8 mouse cellular contexts compared by ENCODE assay signal in genomic region chr6:145441416-145442110, GRCm38 (mm10).
DNase-seq lines count a peak whose midpoint lies in the region; ATAC-seq and TF ChIP-seq lines count a peak whose summit lies in the region.

No protein-coding gene starts in this region.

- TF ChIP-seq CTCF in liver, adult 2 months (IDR thresholded peaks at IDR 0.05; ENCODE audit: low read depth, low read length): peak; percentile 78
- peak; percentile 87 for TF ChIP-seq CTCF in hindbrain, postnatal 0 days (IDR thresholded peaks at IDR 0.05; ENCODE audit: low read depth)

- TF ChIP-seq POLR2A in liver, adult 2 months (IDR thresholded peaks at IDR 0.05; ENCODE audit: extremely low read depth, insufficient read depth, low read length): no peak

- no peak overlapping the region for H3K9ac ChIP-seq in liver, adult 2 months (ENCODE audit: low read depth, low read length)
- no peak overlapping the region for H3K9ac ChIP-seq in liver, embryonic 12.5 days
- H3K9ac ChIP-seq in forebrain, embryonic 14.5 days (ENCODE audit: low read length): no peak overlapping the region
- no peak overlapping the region for H3K9ac ChIP-seq in hindbrain, postnatal 0 days (replicated peaks; ENCODE audit: low read length)
- H3K9ac ChIP-seq in stomach, embryonic 16.5 days (ENCODE audit: low read length): peak overlapping the region; percentile 31; the same call in 1 of the 2 replicates

- no peaks in the 10 kb centered on the region for H3K9me3 ChIP-seq in liver, embryonic 12.5 days (replicated peaks)
- no peaks in the 10 kb centered on the region for H3K9me3 ChIP-seq in forebrain, embryonic 14.5 days (replicated peaks; ENCODE audit: control insufficient read depth, low read length)
- no peaks in the 10 kb centered on the region for H3K9me3 ChIP-seq in hindbrain, postnatal 0 days (ENCODE audit: low read length)
- no peaks in the 10 kb centered on the region for H3K9me3 ChIP-seq in stomach, embryonic 16.5 days (replicated peaks; ENCODE audit: control insufficient read depth, low read length)

- H3K4me1 ChIP-seq in liver, adult 2 months (ENCODE audit: control insufficient read depth, insufficient read depth, low read length): no peaks in the 10 kb centered on the region
- H3K4me1 ChIP-seq in liver, embryonic 12.5 days: no peaks in the 10 kb centered on the region
- H3K4me1 ChIP-seq in forebrain, embryonic 14.5 days (ENCODE audit: control insufficient read depth, insufficient read depth, low read length): no peaks in the 10 kb centered on the region
- 0 out of 2 replicates have a peak, but pooled peaks cover 6% of the 10 kb centered on the region for H3K4me1 ChIP-seq in hindbrain, postnatal 0 days (ENCODE audit: insufficient read depth, low read length)
- peaks cover 21% of the 10 kb centered on the region for H3K4me1 ChIP-seq in stomach, embryonic 16.5 days (ENCODE audit: control insufficient read depth, insufficient read depth, low read length)

- no peak overlapping the region for H3K27ac ChIP-seq in liver, adult 2 months (replicated peaks; ENCODE audit: insufficient read depth, low read depth, low read length)
- no peak overlapping the region for H3K27ac ChIP-seq in liver, embryonic 12.5 days
- H3K27ac ChIP-seq in forebrain, embryonic 14.5 days (ENCODE audit: low read depth, low read length): no peak overlapping the region
- no peak overlapping the region for H3K27ac ChIP-seq in hindbrain, postnatal 0 days
- H3K27ac ChIP-seq in stomach, embryonic 16.5 days (ENCODE audit: low read length): peak overlapping the region; percentile 80

- no peaks in the 10 kb centered on the region; the same call in 1 of the 2 replicates for H3K27me3 ChIP-seq in liver, adult 2 months (ENCODE audit: control insufficient read depth, insufficient read depth, low read length)
- H3K27me3 ChIP-seq in liver, embryonic 12.5 days (replicated peaks): no peaks in the 10 kb centered on the region
- H3K27me3 ChIP-seq in forebrain, embryonic 14.5 days (replicated peaks; ENCODE audit: control insufficient read depth, insufficient read depth, low read length): no peaks in the 10 kb centered on the region
- H3K27me3 ChIP-seq in hindbrain, postnatal 0 days (ENCODE audit: insufficient read depth, low read length): no peaks in the 10 kb centered on the region
- no peaks in the 10 kb centered on the region for H3K27me3 ChIP-seq in stomach, embryonic 16.5 days (ENCODE audit: control insufficient read depth, insufficient read depth, low read length)

- WGBS in liver, adult 2 months: 73% methylated on average over 18 of the region's 18 CpGs
- WGBS in liver, embryonic 12.5 days (ENCODE audit: insufficient replicate concordance): 69% methylated on average over 18 of the region's 18 CpGs
- WGBS in forebrain, embryonic 14.5 days: 73% methylated on average over 18 of the region's 18 CpGs
- 67% methylated on average over 18 of the region's 18 CpGs for WGBS in hindbrain, postnatal 0 days
- 60% methylated on average over 18 of the region's 18 CpGs for WGBS in stomach, embryonic 16.5 days

- no peaks in the 10 kb centered on the region for H3K36me3 ChIP-seq in liver, adult 2 months (ENCODE audit: control insufficient read depth, insufficient read depth, low read length)
- H3K36me3 ChIP-seq in liver, embryonic 12.5 days: no peaks in the 10 kb centered on the region
- no peaks in the 10 kb centered on the region for H3K36me3 ChIP-seq in forebrain, embryonic 14.5 days (ENCODE audit: control insufficient read depth, insufficient read depth, low read length)
- H3K36me3 ChIP-seq in hindbrain, postnatal 0 days (ENCODE audit: insufficient read depth, low read length): no peaks in the 10 kb centered on the region
- H3K36me3 ChIP-seq in stomach, embryonic 16.5 days (ENCODE audit: control insufficient read depth, insufficient read depth, low read length): no peaks in the 10 kb centered on the region

- no peaks in the 10 kb centered on the region for H3K79me2 ChIP-seq in liver, adult 2 months (ENCODE audit: control insufficient read depth, insufficient read depth, low read length)

- H3K4me2 ChIP-seq in liver, embryonic 12.5 days: no peak overlapping the region
- H3K4me2 ChIP-seq in forebrain, embryonic 14.5 days (ENCODE audit: low read length): no peak overlapping the region
- no peak overlapping the region for H3K4me2 ChIP-seq in hindbrain, postnatal 0 days (ENCODE audit: low read depth, low read length)
- no peak overlapping the region for H3K4me2 ChIP-seq in stomach, embryonic 16.5 days (ENCODE audit: low read depth, low read length)

- ATAC-seq in liver, embryonic 12.5 days: no peak
- ATAC-seq in cerebellum, adult (ENCODE audit: insufficient number of reproducible peaks, low FRiP score, low TSS enrichment): peak; percentile 34; the same call in 1 of the 2 replicates
- ATAC-seq in forebrain, embryonic 14.5 days: no peak
- peak; percentile 70 for ATAC-seq in hindbrain, postnatal 0 days
- peak; percentile 34; the same call in 1 of the 2 replicates for ATAC-seq in stomach, embryonic 16.5 days (ENCODE audit: insufficient read depth, low FRiP score)

- H3K4me3 ChIP-seq in liver, adult 2 months (ENCODE audit: insufficient read depth, low read depth, low read length): no peak overlapping the region
- no peak overlapping the region for H3K4me3 ChIP-seq in liver, embryonic 12.5 days
- H3K4me3 ChIP-seq in forebrain, embryonic 14.5 days (ENCODE audit: low read depth, low read length): no peak overlapping the region
- no peak overlapping the region for H3K4me3 ChIP-seq in hindbrain, postnatal 0 days (ENCODE audit: low read length)
- H3K4me3 ChIP-seq in stomach, embryonic 16.5 days (replicated peaks; ENCODE audit: low read length): no peak overlapping the region

- DNase-seq in liver, adult 2 months (ENCODE audit: extremely low read depth, low read depth, low spot score): peak; percentile 37
- peak; percentile 77 for DNase-seq in forebrain, embryonic 14.5 days (ENCODE audit: low spot score)
- peak; percentile 87 for DNase-seq in hindbrain, postnatal 0 days (ENCODE audit: low spot score)
- DNase-seq in lung, adult 18-20 months: peak; percentile 33 to 56
- no peak for DNase-seq in thymus, postnatal 36 days

Comparison
In these comparisons a context has a peak if more than half of its experiments do, and no peak if none do; other contexts are left out.
1. DNase-seq: peak in liver, adult 2 months (single experiment), forebrain, embryonic 14.5 days (single experiment), hindbrain, postnatal 0 days (single experiment) and lung, adult 18-20 months (2 of 2); none in thymus, postnatal 36 days (0 of 2).
2. ATAC-seq: peak in cerebellum, adult (single experiment), hindbrain, postnatal 0 days (single experiment) and stomach, embryonic 16.5 days (single experiment); none in liver, embryonic 12.5 days (single experiment) and forebrain, embryonic 14.5 days (single experiment).